Mouse (Mus musculus): ENCODE measurements around the gene Wdr76. TPM values are rescaled to one million over a fixed set of nuclear protein-coding genes. Genes with fewer than 3 reads are reported as not detected.

The Wdr76 gene
- polyA plus RNA-seq, 1 experiment from 2014 or later, result 3.5 TPM

DNA sequence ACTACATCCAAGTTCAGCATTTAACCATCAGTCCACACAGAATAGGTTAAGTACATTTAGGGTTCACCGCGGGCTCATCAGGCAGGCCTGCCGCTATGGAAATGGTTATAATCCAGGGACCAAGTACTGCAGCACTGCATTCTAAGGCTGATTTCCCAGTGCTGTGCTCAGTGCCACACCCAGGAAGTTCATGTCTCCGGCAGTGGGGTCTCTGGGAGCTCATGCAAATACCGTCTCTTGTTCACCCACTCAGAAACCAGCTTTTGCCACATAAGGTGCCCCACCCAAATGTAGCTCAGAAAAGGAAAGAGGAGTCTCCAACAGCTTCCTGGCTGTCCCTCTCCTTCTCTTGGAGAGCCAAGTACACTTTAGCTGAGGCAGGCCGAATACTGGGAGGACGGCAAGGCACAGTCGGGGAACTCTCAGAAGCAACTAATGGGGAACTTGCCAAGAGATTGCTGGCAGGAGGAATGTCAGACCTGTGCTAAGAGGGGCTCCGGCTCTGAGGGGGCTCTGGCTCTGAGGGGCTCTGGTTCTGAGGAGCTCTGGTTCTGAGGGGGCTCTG lies 67.6 kb downstream of the Wdr76 start:
- H3K4me2 ChIP-seq (replicated peaks; ENCODE audit: low read depth), result no peak overlapping the region
- no peaks in the 10 kb centered on the region for H3K9me3 ChIP-seq (ENCODE audit: control insufficient read depth)
- WGBS, result 71% methylated on average over 9 of the region's 9 CpGs
- ATAC-seq, result no peak
- H3K27ac ChIP-seq (ENCODE audit: low read depth, low read length), result no peak overlapping the region
- no peaks in the 10 kb centered on the region for H3K36me3 ChIP-seq (ENCODE audit: control insufficient read depth, insufficient read depth)
- no peaks in the 10 kb centered on the region for H3K4me1 ChIP-seq (replicated peaks; ENCODE audit: control insufficient read depth, insufficient read depth, low read length)
- TF ChIP-seq CTCF (IDR thresholded peaks at IDR 0.05; ENCODE audit: low read depth), result no peak
- no peaks in the 10 kb centered on the region for H3K27me3 ChIP-seq (replicated peaks; ENCODE audit: control insufficient read depth, insufficient read depth, low read length)
- H3K9ac ChIP-seq (ENCODE audit: low read depth, low read length), result no peak overlapping the region
- H3K4me3 ChIP-seq (ENCODE audit: low read depth, low read length), result no peak overlapping the region

DNA sequence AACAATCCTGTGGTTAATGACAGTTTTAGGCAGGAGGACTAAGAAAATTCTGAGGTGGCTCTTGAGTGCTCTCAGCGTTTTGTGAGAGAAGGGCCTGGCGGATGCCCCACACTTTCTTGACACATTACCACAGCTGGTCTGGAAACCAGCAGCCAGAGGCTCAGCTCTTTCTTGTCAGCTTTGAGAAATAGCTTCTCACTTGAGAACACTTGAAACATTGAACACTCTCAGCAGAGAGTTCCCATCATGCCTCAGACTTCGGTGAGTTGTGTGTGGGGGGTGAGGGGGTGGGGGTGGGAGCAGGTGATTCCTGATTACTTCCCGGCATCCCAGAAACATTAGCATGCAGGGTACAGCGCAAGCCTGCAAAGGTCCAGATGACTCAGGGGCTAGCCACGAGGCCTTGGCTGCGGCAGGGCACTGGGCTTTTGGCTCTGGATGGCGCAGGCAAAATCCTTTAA lies 69.2 kb downstream of the Wdr76 start:
- H3K27ac ChIP-seq (ENCODE audit: low read depth, low read length), result no peak overlapping the region
- no peaks in the 10 kb centered on the region for H3K27me3 ChIP-seq (replicated peaks; ENCODE audit: control insufficient read depth, insufficient read depth, low read length)
- no peak overlapping the region for H3K9ac ChIP-seq (ENCODE audit: low read depth, low read length)
- WGBS, result 66% methylated on average over 8 of the region's 8 CpGs
- H3K9me3 ChIP-seq (ENCODE audit: control insufficient read depth), result no peaks in the 10 kb centered on the region
- no peaks in the 10 kb centered on the region for H3K36me3 ChIP-seq (ENCODE audit: control insufficient read depth, insufficient read depth)
- no peaks in the 10 kb centered on the region for H3K4me1 ChIP-seq (replicated peaks; ENCODE audit: control insufficient read depth, insufficient read depth, low read length)
- TF ChIP-seq CTCF (IDR thresholded peaks at IDR 0.05; ENCODE audit: low read depth), result no peak
- no peak for ATAC-seq
- no peak overlapping the region for H3K4me3 ChIP-seq (ENCODE audit: low read depth, low read length)
- H3K4me2 ChIP-seq (replicated peaks; ENCODE audit: low read depth), result no peak overlapping the region

DNA sequence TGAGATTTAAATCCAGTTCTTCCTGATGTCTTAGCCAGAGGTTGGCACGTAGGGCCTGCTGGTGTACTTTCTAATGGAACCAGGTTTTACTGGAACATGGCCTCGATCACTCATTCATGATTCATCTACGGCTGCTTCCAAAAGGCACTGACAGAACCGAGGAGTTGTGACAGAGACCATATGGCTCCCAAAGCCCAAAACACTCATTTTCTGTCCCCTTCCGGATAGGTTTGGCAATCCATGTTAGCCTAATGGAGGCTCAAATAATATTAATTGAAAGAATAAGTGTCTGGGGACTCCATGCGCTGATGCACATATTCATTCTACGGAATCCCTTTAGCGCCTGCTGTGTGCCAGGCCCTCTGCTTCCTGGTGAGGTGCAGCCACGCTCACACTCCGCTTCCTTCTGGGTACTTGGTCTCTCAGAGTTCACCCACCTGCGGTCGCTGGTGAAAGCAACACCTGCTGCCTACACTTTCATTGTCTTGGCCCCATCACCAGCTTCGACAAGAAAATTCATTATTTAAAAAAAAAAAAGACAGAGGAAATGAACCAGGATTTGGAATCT lies 76.4 kb downstream of the Wdr76 start:
- TF ChIP-seq CTCF (IDR thresholded peaks at IDR 0.05; ENCODE audit: low read depth), result no peak
- Histone ChIP-seq H3K9me3 (ENCODE audit: control insufficient read depth) (no peaks in the 10 kb centered on the region), H3K27me3 (replicated peaks; ENCODE audit: control insufficient read depth, insufficient read depth, low read length) (no peaks in the 10 kb centered on the region), H3K36me3 (ENCODE audit: control insufficient read depth, insufficient read depth) (no peaks in the 10 kb centered on the region), H3K4me3 (ENCODE audit: low read depth, low read length) (no peak overlapping the region), H3K4me2 (replicated peaks; ENCODE audit: low read depth) (no peak overlapping the region), H3K9ac (ENCODE audit: low read depth, low read length) (no peak overlapping the region), H3K27ac (ENCODE audit: low read depth, low read length) (no peak overlapping the region), H3K4me1 (replicated peaks; ENCODE audit: control insufficient read depth, insufficient read depth, low read length) (no peaks in the 10 kb centered on the region)
- 82% methylated on average over 13 of the region's 13 CpGs for WGBS
- no peak for ATAC-seq

DNA sequence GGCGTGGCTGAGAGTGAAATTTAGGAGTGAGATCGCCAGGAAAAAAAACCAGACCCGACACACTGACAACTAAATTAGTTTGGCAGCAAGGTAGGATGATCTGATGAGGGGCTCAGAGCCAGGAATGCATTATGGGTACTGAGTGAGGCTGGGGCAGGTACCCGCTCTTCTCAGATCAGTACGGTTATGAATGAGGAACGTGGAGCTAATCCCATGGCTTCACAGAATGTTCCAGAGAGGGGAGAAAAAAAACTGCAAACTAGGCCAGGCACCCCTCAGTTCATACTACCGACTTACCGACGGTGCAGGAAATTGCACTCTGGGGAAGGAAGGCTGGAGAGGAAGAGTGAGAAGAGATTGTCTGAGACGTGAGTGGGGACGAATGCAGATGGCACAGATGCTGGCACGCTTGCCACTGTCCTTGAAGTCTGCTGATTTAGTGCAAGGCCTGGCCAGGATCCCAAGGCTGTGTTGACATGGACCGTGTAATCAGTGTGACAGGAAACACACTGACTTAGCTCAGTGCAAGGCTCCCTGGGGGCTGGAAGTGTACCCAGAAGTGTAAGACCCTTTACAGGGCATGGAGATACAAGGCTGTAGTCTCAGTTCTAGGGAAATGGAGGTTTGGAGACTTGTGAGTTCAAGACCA lies 77.1 kb downstream of the Wdr76 start:
- H3K4me3 ChIP-seq (ENCODE audit: low read depth, low read length), result no peak overlapping the region
- no peaks in the 10 kb centered on the region for H3K9me3 ChIP-seq (ENCODE audit: control insufficient read depth)
- WGBS, result 63% methylated on average over 13 of the region's 13 CpGs
- H3K9ac ChIP-seq (ENCODE audit: low read depth, low read length), result no peak overlapping the region
- no peak overlapping the region for H3K27ac ChIP-seq (ENCODE audit: low read depth, low read length)
- H3K27me3 ChIP-seq (replicated peaks; ENCODE audit: control insufficient read depth, insufficient read depth, low read length), result no peaks in the 10 kb centered on the region
- no peak for ATAC-seq
- no peaks in the 10 kb centered on the region for H3K36me3 ChIP-seq (ENCODE audit: control insufficient read depth, insufficient read depth)
- H3K4me2 ChIP-seq (replicated peaks; ENCODE audit: low read depth), result no peak overlapping the region
- H3K4me1 ChIP-seq (replicated peaks; ENCODE audit: control insufficient read depth, insufficient read depth, low read length), result no peaks in the 10 kb centered on the region
- no peak for TF ChIP-seq CTCF (IDR thresholded peaks at IDR 0.05; ENCODE audit: low read depth)

DNA sequence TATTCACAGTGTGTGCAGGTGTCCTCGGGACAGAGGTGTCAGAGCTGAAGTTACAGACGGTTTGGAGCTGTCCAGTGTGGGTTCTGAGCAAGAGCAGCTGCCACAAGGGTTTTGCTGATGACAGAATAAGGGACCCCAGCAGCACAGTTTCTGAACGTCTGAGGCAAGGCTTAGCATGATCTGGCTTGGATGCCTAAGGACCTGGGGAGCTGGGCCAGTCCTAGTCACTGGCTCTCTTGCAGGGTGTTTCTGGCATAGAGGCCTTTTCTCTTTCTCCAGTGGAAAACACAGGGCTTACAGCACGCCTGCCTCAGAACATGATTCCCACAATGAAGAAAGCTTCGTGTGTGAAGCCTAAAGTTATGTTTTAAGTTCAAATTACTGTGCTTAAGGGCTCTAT lies 78.2 kb downstream of the Wdr76 start:
- Histone ChIP-seq H3K36me3 (ENCODE audit: control insufficient read depth, insufficient read depth) (no peaks in the 10 kb centered on the region), H3K27me3 (replicated peaks; ENCODE audit: control insufficient read depth, insufficient read depth, low read length) (no peaks in the 10 kb centered on the region), H3K9ac (ENCODE audit: low read depth, low read length) (no peak overlapping the region), H3K4me3 (ENCODE audit: low read depth, low read length) (no peak overlapping the region), H3K4me1 (replicated peaks; ENCODE audit: control insufficient read depth, insufficient read depth, low read length) (no peaks in the 10 kb centered on the region), H3K4me2 (replicated peaks; ENCODE audit: low read depth) (no peak overlapping the region), H3K27ac (ENCODE audit: low read depth, low read length) (no peak overlapping the region), H3K9me3 (ENCODE audit: control insufficient read depth) (no peaks in the 10 kb centered on the region)
- ATAC-seq, result no peak
- WGBS, result 55% methylated on average over 5 of the region's 5 CpGs
- TF ChIP-seq CTCF (IDR thresholded peaks at IDR 0.05; ENCODE audit: low read depth), result no peak

DNA sequence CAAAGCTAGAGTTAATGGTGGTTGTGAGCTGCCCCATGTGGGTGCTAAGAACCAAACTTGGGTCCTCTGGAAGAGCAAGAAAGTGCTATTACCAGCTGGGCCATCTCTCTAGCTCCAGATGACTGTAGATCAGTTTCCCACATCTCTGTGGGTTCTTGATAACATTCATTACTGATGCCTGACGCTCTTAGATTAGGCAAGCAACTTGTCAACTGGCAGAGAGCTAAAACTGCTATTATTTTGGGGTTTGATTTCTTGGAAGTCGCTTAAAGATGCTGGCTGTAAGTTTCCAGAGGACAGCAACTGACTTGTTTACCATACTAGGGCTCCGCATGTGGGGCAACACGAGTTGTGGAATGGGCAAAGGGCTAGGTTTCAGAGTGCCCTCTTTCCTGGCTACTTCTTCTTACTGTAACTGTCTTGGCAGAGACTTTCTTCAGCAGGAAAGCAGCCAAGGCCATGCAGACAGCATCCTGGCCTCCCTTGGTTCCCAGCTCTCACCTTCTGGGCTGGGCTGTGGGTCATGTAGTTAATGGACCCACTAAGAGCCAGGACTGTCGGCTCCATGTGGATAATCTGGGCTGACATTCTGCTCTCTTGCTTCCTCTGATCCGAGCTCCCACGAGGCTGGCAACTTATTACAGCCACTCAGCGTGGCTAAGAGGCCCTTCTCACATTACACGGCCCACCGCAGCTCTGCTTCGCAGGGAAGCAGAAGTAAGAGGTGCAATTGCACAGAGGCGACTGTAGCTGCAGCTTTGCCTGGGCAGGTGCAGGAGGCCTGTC lies 81.2 kb downstream of the Wdr76 start:
- Histone ChIP-seq H3K9ac (ENCODE audit: low read depth, low read length) (no peak overlapping the region), H3K4me1 (replicated peaks; ENCODE audit: control insufficient read depth, insufficient read depth, low read length) (no peaks in the 10 kb centered on the region), H3K9me3 (ENCODE audit: control insufficient read depth) (no peaks in the 10 kb centered on the region), H3K4me2 (replicated peaks; ENCODE audit: low read depth) (no peak overlapping the region), H3K4me3 (ENCODE audit: low read depth, low read length) (no peak overlapping the region), H3K36me3 (ENCODE audit: control insufficient read depth, insufficient read depth) (no peaks in the 10 kb centered on the region), H3K27ac (ENCODE audit: low read depth, low read length) (no peak overlapping the region), H3K27me3 (replicated peaks; ENCODE audit: control insufficient read depth, insufficient read depth, low read length) (no peaks in the 10 kb centered on the region)
- no peak for ATAC-seq
- TF ChIP-seq CTCF (IDR thresholded peaks at IDR 0.05; ENCODE audit: low read depth), result no peak
- 43% methylated on average over 12 of the region's 12 CpGs for WGBS
